Mouse (Mus musculus) embryonic facial prominence, embryonic 13.5 days (tissue): ENCODE results near the gene Apba1. TPM values are rescaled to one million over a fixed set of nuclear protein-coding genes. Genes with fewer than 3 reads are reported as not detected.

Source experiments
- ATAC-seq: fragments of 200-750 bp; cut with Nextera tagmentation; 2 replicates; pipeline ENCODE4 v1.8.0; 2017; ENCODE audit warnings: low read depth; ENCODE audit not compliant: insufficient number of reproducible peaks, insufficient read depth, low FRiP score, low TSS enrichment
- H3K27ac ChIP-seq: fragments of 300-500 bp; sonication (generic); 2 replicates; pipeline ENCODE4 v1.5.1; 2015; ENCODE audit warnings: moderate library complexity, mild to moderate bottlenecking, inconsistent platforms
- H3K27me3 ChIP-seq: fragments of 300-500 bp; sonication (generic); 2 replicates; pipeline ENCODE4 v1.6.1; 2015; ENCODE audit warnings: mild to moderate bottlenecking, inconsistent platforms
- H3K36me3 ChIP-seq: fragments of 300-500 bp; sonication (generic); 2 replicates; pipeline ENCODE4 v1.6.1; 2015; ENCODE audit warnings: mild to moderate bottlenecking, inconsistent platforms
- H3K4me1 ChIP-seq: fragments of 300-500 bp; sonication (generic); 2 replicates; pipeline ENCODE4 v1.6.1; 2015; ENCODE audit warnings: inconsistent platforms
- H3K4me2 ChIP-seq: fragments of 300-500 bp; sonication (generic); 2 replicates; pipeline ENCODE4 v1.6.1; 2015; ENCODE audit warnings: moderate library complexity, mild to moderate bottlenecking, inconsistent platforms
- H3K4me3 ChIP-seq: fragments of 300-500 bp; sonication (generic); 2 replicates; pipeline ENCODE4 v1.5.1; 2015; ENCODE audit warnings: mild to moderate bottlenecking, inconsistent platforms
- H3K9ac ChIP-seq: fragments of 300-500 bp; sonication (generic); 2 replicates; pipeline ENCODE4 v1.6.1; 2015; ENCODE audit warnings: mild to moderate bottlenecking, inconsistent platforms
- H3K9me3 ChIP-seq: fragments of 300-500 bp; sonication (generic); 2 replicates; pipeline ENCODE4 v1.6.1; 2016; ENCODE audit warnings: inconsistent platforms
- WGBS: fragments of 180-500 bp; shearing (Covaris S2); methylation state at CpG from one replicate; pipeline ENCODE4 v1.1.7; 2015; ENCODE audit warnings: mixed read lengths; 5-methylcytosine and 5-hydroxymethylcytosine counted together
- polyA plus RNA-seq: library from polyadenylated mRNA; unstranded; fragments of >200 nt; fragmentation: Nextera tagmentation; extraction: Ambion mirVana; gene quantifications from 2 replicates; pipeline ENCODE4 v1.2.1, GENCODE M21; 2015

The Apba1 gene
- polyA plus RNA-seq, 1 experiment from 2014 or later = 0.94 TPM

GRCm38 (mm10) chr19:23988166-23988565, 229.5 kb downstream of the Apba1 start:
- Histone ChIP-seq H3K9me3 (no peaks in the 10 kb centered on the region), H3K36me3 (no peaks in the 10 kb centered on the region), H3K4me3 (no peak overlapping the region), H3K27me3 (no peaks in the 10 kb centered on the region), H3K4me2 (no peak overlapping the region), H3K4me1 (no peaks in the 10 kb centered on the region), H3K9ac (no peak overlapping the region), H3K27ac (no peak overlapping the region)
- 82% methylated on average over 4 of the region's 4 CpGs for WGBS
- no peak for ATAC-seq

GRCm38 (mm10) chr19:23995766-23996399, 237.2 kb downstream of the Apba1 start:
- H3K4me3 ChIP-seq = no peak overlapping the region
- ATAC-seq = no peak
- no peaks in the 10 kb centered on the region for H3K36me3 ChIP-seq
- no peak overlapping the region for H3K4me2 ChIP-seq
- H3K9ac ChIP-seq = no peak overlapping the region
- no peaks in the 10 kb centered on the region for H3K27me3 ChIP-seq
- H3K4me1 ChIP-seq = no peaks in the 10 kb centered on the region
- H3K27ac ChIP-seq = no peak overlapping the region
- WGBS = 78% methylated on average over 10 of the region's 10 CpGs
- no peaks in the 10 kb centered on the region for H3K9me3 ChIP-seq

Other genes with a start within 250 kb of the Apba1 start
- gene 1700028P14Rik, start 106.1 kb upstream of the Apba1 start, polyA plus RNA-seq = not detected in 2 replicates
- 5.3 and 5.5 TPM in 2 replicates for gene Ptar1, start 71.5 kb upstream of the Apba1 start, polyA plus RNA-seq